Mouse (Mus musculus) bone marrow, adult 2 months (tissue): Measurements from ENCODE around the gene Copz1.

Source experiments
- CTCF ChIP-seq: fragments of 200-500 bp; IDR thresholded peaks from 2 replicates; pipeline ENCODE4 v1.5.1; 2011; ENCODE audit warnings: low read length, control low read depth; ENCODE audit not compliant: control insufficient read depth, insufficient read depth
- POLR2A ChIP-seq: fragments of 200-500 bp; IDR thresholded peaks from 2 replicates; pipeline ENCODE4 v1.6.1; 2011; ENCODE audit warnings: low read depth, mild to moderate bottlenecking, control low read depth, low read length, borderline replicate concordance; ENCODE audit not compliant: control insufficient read depth

DNA sequence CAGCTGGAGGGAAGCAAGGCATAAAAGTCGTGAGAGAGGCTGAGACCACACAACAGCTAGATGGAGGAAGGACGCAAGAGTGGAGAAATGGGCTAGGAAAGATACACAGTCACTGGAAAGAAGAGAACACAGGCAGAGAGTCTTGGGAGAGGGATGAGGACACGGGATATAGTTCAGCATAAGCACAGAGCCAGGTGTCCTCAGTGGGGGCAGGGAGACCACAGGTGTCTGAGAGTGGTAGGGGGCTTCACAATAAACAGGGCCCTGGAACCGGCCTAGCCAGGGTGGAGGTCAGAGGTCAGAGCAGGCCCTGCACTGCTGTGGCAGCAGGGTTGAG lies 66.3 kb downstream of the Copz1 start:
- no peak for TF ChIP-seq CTCF
- TF ChIP-seq POLR2A: no peak
